Mouse (Mus musculus) E14TG2a.4 (cell line): Measurements from ENCODE around the gene Egf.

Source experiments
- H3K27me3 ChIP-seq: 2 replicates; pipeline ENCODE4 v1.6.1; 2014; ENCODE audit warnings: low read length, control low read depth; ENCODE audit not compliant: insufficient read depth
- H3K36me3 ChIP-seq: 2 replicates; pipeline ENCODE4 v1.6.1; 2014; ENCODE audit warnings: low read length, control low read depth; ENCODE audit not compliant: insufficient read depth
- H3K4me1 ChIP-seq: replicated peaks from 2 replicates; pipeline ENCODE4 v1.6.1; 2014; ENCODE audit warnings: low read depth, low read length, control low read depth
- H3K4me3 ChIP-seq: replicated peaks from 2 replicates; pipeline ENCODE4 v1.5.1; 2014; ENCODE audit warnings: mild to moderate bottlenecking, low read length
- H3K9me3 ChIP-seq: 2 replicates; pipeline ENCODE4 v1.6.1; 2014; ENCODE audit warnings: low read length, control low read depth
- CTCF ChIP-seq: conservative IDR thresholded peaks from 2 replicates; pipeline ENCODE4 v1.5.1; 2014; ENCODE audit warnings: low read length
- NANOG ChIP-seq: IDR thresholded peaks from 2 replicates; pipeline ENCODE4 v1.6.1; 2014; ENCODE audit warnings: borderline replicate concordance, low read length, mixed read lengths
- POU5F1 ChIP-seq: IDR thresholded peaks from 2 replicates; pipeline ENCODE4 v1.6.1; 2014; ENCODE audit warnings: low read length, borderline replicate concordance

Egf gene

DNA sequence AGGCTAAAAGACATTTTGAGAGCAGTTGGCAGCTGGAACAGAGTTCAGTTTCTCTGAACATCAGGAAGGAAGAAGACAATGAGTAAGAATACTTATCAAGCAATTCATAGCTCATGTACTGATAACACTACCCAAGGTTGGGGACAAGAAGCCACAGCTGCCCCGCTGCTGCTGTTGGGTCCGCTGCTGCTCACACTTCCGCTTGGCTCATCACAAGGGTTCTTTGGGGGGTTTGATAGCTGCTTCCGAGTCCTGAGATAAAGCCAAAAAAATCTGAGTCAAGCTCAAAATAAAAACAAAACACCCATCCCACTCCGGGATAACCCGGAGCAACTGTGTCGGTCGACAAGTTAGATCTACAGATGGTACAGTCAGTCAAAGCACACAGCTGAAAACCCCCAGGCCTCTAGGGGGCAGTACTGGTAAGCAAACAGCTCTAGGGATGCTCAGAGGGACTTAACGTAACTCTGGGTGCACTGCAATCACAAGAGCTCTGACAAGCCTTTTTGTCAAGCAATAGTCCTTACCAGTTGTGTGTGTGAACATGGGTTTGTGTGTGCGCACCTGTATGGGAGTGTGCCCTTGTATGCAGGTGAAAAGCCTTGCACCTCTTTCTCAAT is 71.9 kb downstream of the Egf start:
- no peaks in the 10 kb centered on the region for H3K9me3 ChIP-seq
- H3K4me3 ChIP-seq = no peak overlapping the region
- peaks cover 12% of the 10 kb centered on the region for H3K4me1 ChIP-seq
- TF ChIP-seq NANOG = no peak
- TF ChIP-seq CTCF = peak; percentile 33
- no peaks in the 10 kb centered on the region; the same call in 1 of the 2 replicates for H3K27me3 ChIP-seq
- no peaks in the 10 kb centered on the region for H3K36me3 ChIP-seq

DNA sequence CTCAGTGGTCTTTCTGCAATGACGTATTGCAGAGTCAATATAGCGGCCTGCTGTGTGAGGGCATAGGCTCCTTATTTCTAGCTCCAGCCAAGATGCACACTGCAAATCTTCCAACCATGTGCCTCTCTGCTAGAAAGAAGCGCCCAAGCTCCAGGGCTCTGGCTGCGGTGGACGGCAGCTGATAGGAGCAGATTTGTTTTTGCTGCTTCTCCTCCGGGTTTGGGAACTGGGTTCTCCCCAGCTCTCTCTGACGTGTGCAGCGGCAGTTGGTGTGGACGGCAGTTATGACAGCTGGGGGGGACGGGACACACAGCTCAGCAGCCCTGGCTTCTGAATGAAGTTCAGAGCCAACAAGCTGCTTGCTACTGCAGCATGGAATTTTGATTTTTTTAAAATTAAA is 72.7 kb downstream of the Egf start:
- Histone ChIP-seq H3K4me1 (peaks cover 12% of the 10 kb centered on the region), H3K36me3 (no peaks in the 10 kb centered on the region), H3K27me3 (no peaks in the 10 kb centered on the region), H3K4me3 (no peak overlapping the region), H3K9me3 (no peaks in the 10 kb centered on the region)
- TF ChIP-seq NANOG (no peak), POU5F1 (no peak), CTCF (no peak)

DNA sequence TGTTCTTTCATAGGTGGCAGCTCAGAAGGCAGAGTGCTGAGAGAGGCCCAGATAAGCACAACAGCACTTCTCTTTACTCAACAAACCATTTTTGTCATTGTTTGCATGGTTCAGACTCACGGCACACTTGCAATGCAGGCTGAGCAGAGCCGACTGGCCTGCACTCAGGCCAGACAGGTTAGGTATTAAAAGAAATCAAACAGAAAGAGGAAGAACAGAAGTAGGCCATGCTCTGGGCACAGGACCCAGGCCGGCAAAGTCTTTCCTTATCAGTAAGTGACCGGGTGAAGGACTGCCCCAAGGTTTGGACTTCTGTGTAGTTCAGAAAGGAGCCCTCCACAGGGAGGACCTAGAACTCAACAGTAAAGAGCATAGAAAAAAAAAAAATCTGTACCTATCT is 73.3 kb downstream of the Egf start:
- TF ChIP-seq CTCF (no peak), POU5F1 (no peak), NANOG (no peak)
- no peaks in the 10 kb centered on the region for H3K36me3 ChIP-seq
- H3K9me3 ChIP-seq = no peaks in the 10 kb centered on the region
- no peaks in the 10 kb centered on the region for H3K27me3 ChIP-seq
- no peak overlapping the region for H3K4me3 ChIP-seq
- peaks cover 12% of the 10 kb centered on the region for H3K4me1 ChIP-seq

DNA sequence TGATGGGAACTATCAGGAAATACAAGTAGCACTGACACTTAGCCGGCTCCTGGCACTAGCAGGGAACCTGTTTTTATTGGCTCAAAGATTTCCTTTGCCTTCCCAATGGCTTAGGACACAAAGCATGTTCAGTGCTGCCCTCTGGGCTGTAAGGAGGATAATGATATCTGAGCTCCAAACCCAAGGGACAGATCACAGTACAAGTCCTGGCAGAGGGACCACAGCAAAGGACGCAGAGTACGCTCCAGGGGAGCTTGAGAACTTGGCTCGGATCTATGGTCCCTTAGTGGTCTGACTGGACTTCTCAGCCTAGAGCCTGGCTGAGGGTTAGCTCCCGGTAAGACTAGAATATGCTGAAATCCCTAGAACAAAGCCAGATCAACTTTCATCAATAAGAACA is 74.9 kb downstream of the Egf start:
- no peaks in the 10 kb centered on the region for H3K9me3 ChIP-seq
- peaks cover 12% of the 10 kb centered on the region for H3K4me1 ChIP-seq
- no peaks in the 10 kb centered on the region for H3K36me3 ChIP-seq
- TF ChIP-seq CTCF (no peak), POU5F1 (no peak), NANOG (no peak)
- no peak overlapping the region for H3K4me3 ChIP-seq
- no peaks in the 10 kb centered on the region for H3K27me3 ChIP-seq

DNA sequence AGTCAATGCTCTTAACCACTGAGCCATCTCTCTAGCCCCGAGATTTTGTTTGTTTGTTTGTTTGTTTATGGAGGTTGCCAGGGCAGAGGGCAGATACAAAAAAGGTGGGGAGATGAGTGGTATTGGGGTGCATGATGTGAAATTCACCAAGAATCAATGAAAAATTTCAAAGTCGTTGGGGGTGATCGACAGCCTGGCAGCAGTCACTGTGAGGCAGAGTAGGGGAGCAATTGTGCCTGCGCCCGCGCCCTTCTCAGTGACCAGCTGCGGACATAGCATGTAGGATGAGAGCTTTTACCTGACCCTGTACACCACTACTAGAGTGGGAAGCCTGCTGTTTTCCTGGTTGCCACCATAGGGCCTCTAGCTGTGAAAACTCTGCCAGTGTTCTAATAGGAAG is 79.2 kb downstream of the Egf start:
- Histone ChIP-seq H3K9me3 (peaks cover 6% of the 10 kb centered on the region; the same call in 1 of the 2 replicates), H3K27me3 (no peaks in the 10 kb centered on the region), H3K36me3 (no peaks in the 10 kb centered on the region), H3K4me1 (peaks cover 15% of the 10 kb centered on the region), H3K4me3 (no peak overlapping the region)
- TF ChIP-seq NANOG (no peak), CTCF (no peak), POU5F1 (no peak)

DNA sequence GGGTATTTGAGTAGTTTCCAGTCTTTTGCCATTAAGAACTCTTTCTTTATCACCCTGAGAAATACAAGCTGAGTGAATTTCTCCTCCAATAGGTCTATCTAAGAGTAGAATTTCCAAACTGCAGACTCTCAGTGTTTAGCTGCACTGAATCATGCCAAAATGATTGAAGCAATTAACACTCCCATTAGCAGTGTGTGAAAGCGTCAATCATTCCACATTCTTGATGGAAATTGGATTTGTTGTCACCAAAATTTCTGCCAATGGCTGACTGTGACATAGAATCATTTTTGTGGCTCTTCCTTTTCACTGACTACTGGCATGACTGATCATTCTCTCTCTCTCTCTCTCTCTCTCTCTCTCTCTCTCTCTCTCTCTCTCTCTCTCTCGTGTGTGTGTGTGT is 91.2 kb downstream of the Egf start:
- no peak overlapping the region for H3K4me3 ChIP-seq
- no peaks in the 10 kb centered on the region for H3K27me3 ChIP-seq
- TF ChIP-seq NANOG (no peak), POU5F1 (no peak), CTCF (no peak)
- H3K4me1 ChIP-seq = no peaks in the 10 kb centered on the region
- no peaks in the 10 kb centered on the region for H3K36me3 ChIP-seq
- H3K9me3 ChIP-seq = peaks cover 32% of the 10 kb centered on the region

DNA sequence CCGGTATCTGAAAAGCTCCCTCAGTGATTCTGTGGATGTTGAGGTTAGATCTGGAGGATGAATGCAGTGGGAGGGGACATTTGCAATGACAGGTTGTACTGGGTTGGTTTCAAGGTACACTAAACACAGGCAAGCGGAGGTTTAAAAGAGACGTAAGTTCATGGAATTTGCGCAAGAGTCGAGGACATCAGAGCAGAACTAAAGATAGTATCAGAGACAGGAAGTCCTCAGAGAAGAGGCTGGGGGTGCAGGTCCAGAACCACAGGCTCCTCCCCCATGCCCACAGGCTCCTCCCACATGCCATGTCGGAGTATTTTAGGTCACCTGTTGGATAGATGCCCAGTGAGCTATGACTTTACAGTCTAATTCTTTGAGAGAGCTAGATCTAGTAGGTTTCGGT is 96.3 kb downstream of the Egf start:
- Histone ChIP-seq H3K9me3 (peaks cover 27% of the 10 kb centered on the region), H3K4me3 (no peak overlapping the region), H3K36me3 (no peaks in the 10 kb centered on the region), H3K4me1 (no peaks in the 10 kb centered on the region), H3K27me3 (no peaks in the 10 kb centered on the region)
- no peak for TF ChIP-seq NANOG
- no peak for TF ChIP-seq POU5F1
- TF ChIP-seq CTCF = no peak

DNA sequence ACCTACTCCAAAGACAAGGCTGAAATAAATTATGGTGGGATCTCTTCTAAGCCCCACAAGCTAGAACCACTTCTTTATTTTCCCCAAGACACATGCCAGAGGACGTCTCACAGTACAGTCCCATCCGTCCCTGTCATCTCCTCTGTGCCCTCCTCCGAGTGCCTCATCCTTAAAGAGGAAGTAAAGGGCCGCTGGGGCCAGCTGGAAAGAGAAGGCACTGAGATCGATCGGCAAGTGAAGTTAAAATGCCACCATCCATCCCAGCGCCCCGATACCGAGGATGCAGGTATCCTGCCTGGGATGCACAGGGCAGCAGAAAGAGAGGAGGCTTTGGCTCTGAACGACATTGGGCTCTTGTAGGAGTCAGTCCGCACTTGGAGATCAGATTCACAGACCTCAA is 97.3 kb downstream of the Egf start:
- H3K4me3 ChIP-seq = no peak overlapping the region
- TF ChIP-seq POU5F1 (no peak), CTCF (no peak), NANOG (no peak)
- H3K4me1 ChIP-seq = no peaks in the 10 kb centered on the region
- peaks cover 30% of the 10 kb centered on the region for H3K9me3 ChIP-seq
- H3K27me3 ChIP-seq = no peaks in the 10 kb centered on the region
- no peaks in the 10 kb centered on the region for H3K36me3 ChIP-seq

DNA sequence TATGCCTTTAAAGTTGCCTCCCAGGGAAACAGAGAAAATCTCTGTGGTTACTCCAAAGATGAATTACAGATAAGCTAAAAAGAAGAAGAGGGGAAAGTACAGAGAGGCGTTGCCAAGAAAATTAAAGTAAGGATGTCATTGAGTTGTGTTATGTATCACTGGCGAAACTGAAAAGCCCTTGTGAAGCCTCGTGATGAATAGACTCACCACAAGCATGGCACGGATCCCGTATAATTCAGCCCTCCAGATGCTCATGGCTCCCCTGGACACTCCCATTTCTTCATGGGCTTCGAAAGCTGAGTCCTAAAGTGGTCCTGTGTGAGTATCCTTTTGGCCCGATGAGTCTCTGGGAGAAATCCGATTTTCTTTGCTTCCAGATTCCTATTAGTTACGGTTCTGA is 97.9 kb downstream of the Egf start:
- Histone ChIP-seq H3K4me1 (peaks cover 4% of the 10 kb centered on the region), H3K27me3 (no peaks in the 10 kb centered on the region), H3K4me3 (no peak overlapping the region), H3K36me3 (0 out of 2 replicates have a peak, but pooled peaks cover 2% of the 10 kb centered on the region), H3K9me3 (peaks cover 35% of the 10 kb centered on the region)
- TF ChIP-seq CTCF = no peak
- no peak for TF ChIP-seq NANOG
- no peak for TF ChIP-seq POU5F1
